Mouse (Mus musculus) thymus, adult 2 months (tissue): ENCODE measurements at regions not wholly inside any gene's neighbourhood (a gene's known extent, or its start where the extent isn't known, plus 50 kb on each side); places are given as distances from the start of the nearest gene placed in this dataset.

ENCODE experiments used
- CTCF ChIP-seq: fragments of 200-500 bp; IDR thresholded peaks from 2 replicates; pipeline ENCODE4 v1.5.1; 2012; ENCODE audit warnings: mild to moderate bottlenecking, control low read depth, low read length, moderate library complexity, borderline replicate concordance; ENCODE audit not compliant: control insufficient read depth, poor library complexity, insufficient read depth; ENCODE audit errors: extremely low read depth
- POLR2A ChIP-seq: fragments of 200-500 bp; IDR thresholded peaks from 2 replicates; pipeline ENCODE4 v1.6.1; 2012; ENCODE audit warnings: mild to moderate bottlenecking, low read length, control low read depth, moderate library complexity; ENCODE audit not compliant: control insufficient read depth, poor library complexity, insufficient read depth; ENCODE audit errors: extremely low read depth

DNA sequence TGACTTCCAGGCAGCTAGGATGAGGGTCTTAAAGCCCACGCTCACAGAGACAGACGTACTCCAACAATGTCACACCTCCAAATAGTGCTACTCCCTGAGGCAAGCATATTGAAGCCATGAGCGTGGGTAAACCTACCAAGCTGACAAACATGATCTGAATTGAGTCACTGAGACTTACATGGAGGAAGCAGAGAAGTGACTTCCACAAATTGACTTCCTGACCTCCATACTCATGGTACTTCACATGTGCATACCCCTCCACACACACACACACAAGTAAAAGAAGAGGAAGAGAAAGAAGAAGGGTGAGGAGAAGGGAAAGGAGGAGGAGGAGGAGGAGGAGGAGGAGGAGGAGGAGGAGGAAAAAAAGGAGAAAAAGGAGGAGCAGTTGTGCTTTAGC, 577.8 kb upstream of the Nrp1 start:
- TF ChIP-seq CTCF, result no peak
- TF ChIP-seq POLR2A, result no peak
